Mouse (Mus musculus) lung, embryonic 15.5 days (tissue): ENCODE measurements around the gene Narfl. TPM values are rescaled to one million over a fixed set of nuclear protein-coding genes. Genes with fewer than 3 reads are reported as not detected.

Source experiments
- ATAC-seq: fragments of 200-750 bp; cut with Nextera tagmentation; 2 replicates; pipeline ENCODE4 v1.8.0; 2017; ENCODE audit warnings: moderate number of reproducible peaks, borderline replicate concordance; ENCODE audit not compliant: low FRiP score, low TSS enrichment; ENCODE audit errors: extremely low read depth
- H3K27ac ChIP-seq: fragments of 300-500 bp; sonication (generic); 2 replicates; pipeline ENCODE4 v1.5.1; 2015; ENCODE audit warnings: moderate library complexity, mild to moderate bottlenecking, inconsistent platforms
- H3K27me3 ChIP-seq: fragments of 300-500 bp; sonication (generic); 2 replicates; pipeline ENCODE4 v1.6.1; 2015; ENCODE audit warnings: inconsistent platforms
- H3K36me3 ChIP-seq: fragments of 300-500 bp; sonication (generic); 2 replicates; pipeline ENCODE4 v1.6.1; 2015; ENCODE audit warnings: inconsistent platforms
- H3K4me1 ChIP-seq: fragments of 300-500 bp; sonication (generic); 2 replicates; pipeline ENCODE4 v1.6.1; 2015; ENCODE audit warnings: inconsistent platforms
- H3K4me2 ChIP-seq: fragments of 300-500 bp; sonication (generic); 2 replicates; pipeline ENCODE4 v1.6.1; 2015; ENCODE audit warnings: inconsistent platforms, mild to moderate bottlenecking, moderate library complexity
- H3K4me3 ChIP-seq: fragments of 300-500 bp; sonication (generic); 2 replicates; pipeline ENCODE4 v1.5.1; 2015; ENCODE audit warnings: mild to moderate bottlenecking, inconsistent platforms
- H3K9ac ChIP-seq: fragments of 300-500 bp; sonication (generic); 2 replicates; pipeline ENCODE4 v1.6.1; 2015; ENCODE audit warnings: inconsistent platforms
- H3K9me3 ChIP-seq: fragments of 300-500 bp; sonication (generic); 2 replicates; pipeline ENCODE4 v1.6.1; 2016; ENCODE audit warnings: inconsistent platforms
- WGBS: fragments of 180-500 bp; shearing (Covaris S2); methylation state at CpG from one replicate; pipeline ENCODE4 v1.1.7; 2015; 5-methylcytosine and 5-hydroxymethylcytosine counted together
- polyA plus RNA-seq: library from polyadenylated mRNA; unstranded; fragments of >200 nt; fragmentation: Nextera tagmentation; extraction: Ambion mirVana; gene quantifications from 2 replicates; pipeline ENCODE4 v1.2.1, GENCODE M21; 2015

Gene Narfl
- polyA plus RNA-seq, 1 experiment from 2014 or later = 30.2 TPM

DNA sequence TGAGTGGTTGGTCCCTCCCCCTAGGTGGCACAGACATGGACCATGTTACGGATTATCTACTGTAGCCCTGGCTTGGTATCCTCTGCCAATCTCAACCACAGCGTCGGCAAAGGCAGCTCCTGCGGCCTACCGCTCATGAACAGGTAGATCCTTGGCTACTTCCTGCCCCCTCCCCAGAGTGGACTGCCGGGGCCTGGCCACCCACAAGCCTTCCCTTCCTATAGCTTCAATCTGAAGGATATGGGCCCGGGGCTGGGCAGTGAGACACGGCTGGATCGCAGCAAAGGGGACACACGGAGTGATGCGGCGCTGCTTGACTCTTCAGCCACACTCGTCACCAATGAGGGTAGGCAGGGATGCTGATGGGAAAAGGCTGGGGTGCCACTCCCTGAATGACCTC, 53.4 kb downstream of the Narfl start:
- H3K27ac ChIP-seq = no peak overlapping the region
- H3K9ac ChIP-seq = no peak overlapping the region
- 93% methylated on average over 13 of the region's 13 CpGs for WGBS
- peaks cover 40% of the 10 kb centered on the region for H3K36me3 ChIP-seq
- H3K27me3 ChIP-seq = peaks cover 9% of the 10 kb centered on the region; the same call in 1 of the 2 replicates
- H3K9me3 ChIP-seq = no peaks in the 10 kb centered on the region
- ATAC-seq = no peak
- H3K4me3 ChIP-seq = no peak overlapping the region
- H3K4me2 ChIP-seq = no peak overlapping the region
- H3K4me1 ChIP-seq = peaks cover 54% of the 10 kb centered on the region

DNA sequence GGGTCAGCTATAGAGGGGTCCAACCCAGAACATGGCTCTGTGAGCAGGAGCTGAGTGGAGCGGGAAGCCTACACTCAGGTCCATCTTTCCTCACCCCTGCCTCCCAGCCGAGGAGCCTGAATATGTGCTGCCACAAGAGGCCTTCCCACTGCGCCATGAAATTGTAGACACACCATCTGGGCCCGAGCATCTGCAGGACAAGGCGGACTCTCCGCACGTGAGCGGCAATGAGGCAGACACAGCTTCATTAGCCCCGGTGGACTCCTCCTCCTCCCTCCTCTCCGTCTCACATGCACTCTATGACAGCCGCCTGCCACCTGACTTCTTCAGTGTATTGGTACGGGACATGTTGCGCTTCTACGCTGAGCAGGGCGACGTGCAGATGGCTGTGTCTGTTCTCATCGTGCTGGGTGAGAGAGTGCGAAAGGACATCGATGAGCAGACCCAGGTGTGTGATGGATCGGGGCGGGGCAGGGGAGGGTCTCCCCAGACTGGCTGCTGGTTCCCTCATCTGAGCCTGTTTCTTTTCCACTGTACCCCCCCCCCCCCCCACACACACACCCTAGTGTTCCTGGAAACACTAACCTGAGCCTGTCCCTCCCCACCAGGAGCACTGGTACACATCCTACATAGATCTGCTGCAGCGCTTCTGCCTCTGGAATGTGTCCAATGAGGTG, 54.1 kb downstream of the Narfl start:
- Histone ChIP-seq H3K4me1 (peaks cover 55% of the 10 kb centered on the region), H3K4me3 (no peak overlapping the region), H3K4me2 (no peak overlapping the region), H3K9me3 (no peaks in the 10 kb centered on the region), H3K27me3 (0 out of 2 replicates have a peak, but pooled peaks cover 2% of the 10 kb centered on the region), H3K9ac (no peak overlapping the region), H3K27ac (no peak overlapping the region), H3K36me3 (peaks cover 40% of the 10 kb centered on the region)
- ATAC-seq = no peak
- WGBS = 91% methylated on average over 22 of the region's 22 CpGs

DNA sequence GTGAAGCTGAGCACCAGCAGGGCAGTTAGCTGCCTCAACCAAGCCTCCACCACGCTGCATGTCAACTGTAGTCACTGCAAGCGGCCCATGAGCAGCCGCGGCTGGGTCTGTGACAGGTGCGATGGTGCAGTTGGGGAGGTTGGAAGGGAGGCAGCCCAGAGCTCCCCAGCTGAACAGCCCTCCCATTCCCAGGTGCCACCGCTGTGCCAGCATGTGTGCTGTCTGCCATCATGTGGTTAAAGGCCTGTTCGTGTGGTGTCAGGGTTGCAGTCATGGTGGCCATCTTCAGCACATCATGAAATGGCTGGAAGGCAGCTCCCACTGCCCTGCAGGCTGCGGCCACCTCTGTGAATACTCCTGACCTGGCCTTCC, 54.6 kb downstream of the Narfl start:
- H3K4me2 ChIP-seq = peak overlapping the region; percentile 73
- WGBS = 78% methylated on average over 8 of the region's 8 CpGs
- peak overlapping the region; percentile 61 for H3K9ac ChIP-seq
- peaks cover 40% of the 10 kb centered on the region for H3K36me3 ChIP-seq
- ATAC-seq = no peak
- H3K9me3 ChIP-seq = no peaks in the 10 kb centered on the region
- H3K27ac ChIP-seq = peak overlapping the region; percentile 87
- H3K27me3 ChIP-seq = no peaks in the 10 kb centered on the region
- H3K4me1 ChIP-seq = peaks cover 55% of the 10 kb centered on the region
- H3K4me3 ChIP-seq = peak overlapping the region; percentile 54

DNA sequence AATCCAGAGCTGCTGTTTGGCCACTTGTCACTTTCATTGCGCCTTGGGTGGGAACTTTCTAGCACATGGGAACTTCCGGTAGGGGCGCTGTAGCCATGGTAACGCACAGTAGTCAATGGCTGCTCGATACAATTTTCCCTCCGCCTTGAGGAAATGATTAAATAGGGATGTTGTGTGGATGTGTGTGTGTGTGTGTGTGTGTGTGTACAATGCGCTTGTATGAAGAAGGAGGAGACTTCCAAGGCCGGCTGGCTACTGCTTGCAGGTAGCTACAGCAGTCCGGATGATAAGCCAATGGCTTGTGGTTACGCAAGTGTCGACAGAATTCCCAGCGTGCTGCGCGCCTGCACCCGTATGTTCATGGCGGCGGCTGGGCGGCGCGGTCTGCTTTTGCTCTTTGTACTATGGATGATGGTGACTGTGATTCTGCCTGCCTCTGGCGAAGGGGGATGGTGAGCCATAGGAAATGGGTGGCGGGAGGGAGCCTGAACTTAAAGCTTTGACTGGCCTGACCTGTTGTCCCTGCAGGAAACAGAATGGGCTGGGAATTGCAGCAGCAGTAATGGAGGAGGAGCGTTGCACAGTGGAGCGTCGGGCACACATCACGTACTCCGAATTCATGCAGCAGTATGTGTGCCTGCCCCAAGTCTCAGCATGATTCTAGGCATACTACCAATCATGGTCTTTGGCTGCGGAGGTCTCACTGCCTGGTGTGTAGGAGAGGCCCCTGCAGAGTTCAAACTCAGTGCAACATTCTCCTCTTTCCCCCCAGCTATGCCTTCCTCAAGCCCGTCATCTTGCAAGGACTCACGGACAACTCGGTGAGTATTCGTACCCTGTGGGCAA, 55.4 kb downstream of the Narfl start, which contains the start of gene Jmjd8:
TSS of gene Jmjd8 (plus strand) at position 156 of the 846 bp plus-strand sequence.
- Histone ChIP-seq H3K9me3 (no peaks in the 10 kb centered on the region), H3K4me2 (peak within 1 kb of the TSS; percentile 73), H3K4me3 (peak within 1 kb of the TSS; percentile 54), H3K4me1 (peaks cover 57% of the 10 kb centered on the region), H3K9ac (peak within 1 kb of the TSS; percentile 61), H3K27me3 (no peaks in the 10 kb centered on the region), H3K27ac (peak within 1 kb of the TSS; percentile 87), H3K36me3 (peaks cover 40% of the 10 kb centered on the region)
- ATAC-seq = peak; percentile 16; the same call in 1 of the 2 replicates
- WGBS = 2% methylated on average over 32 of the region's 32 CpGs

DNA sequence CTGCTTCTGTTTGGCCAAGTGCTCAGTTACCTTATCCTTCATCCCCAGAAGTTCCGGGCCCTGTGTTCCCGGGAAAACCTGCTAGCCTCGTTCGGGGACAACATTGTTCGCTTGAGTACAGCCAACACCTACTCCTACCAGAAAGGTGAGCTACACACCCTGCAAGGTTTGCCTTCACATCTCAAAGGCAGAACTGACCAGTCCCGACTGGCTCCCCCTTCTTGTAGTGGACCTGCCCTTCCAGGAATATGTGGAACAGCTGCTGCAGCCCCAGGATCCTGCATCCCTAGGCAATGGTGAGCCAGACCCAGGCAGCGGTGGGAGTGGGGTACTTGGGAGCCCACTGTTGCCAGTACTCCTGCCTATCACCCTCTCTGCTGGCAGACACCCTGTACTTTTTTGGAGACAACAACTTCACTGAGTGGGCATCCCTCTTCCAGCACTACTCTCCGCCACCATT, 56.0 kb downstream of the Narfl start:
- Histone ChIP-seq H3K4me1 (peaks cover 57% of the 10 kb centered on the region), H3K4me2 (peak overlapping the region; percentile 73), H3K27me3 (no peaks in the 10 kb centered on the region), H3K9me3 (no peaks in the 10 kb centered on the region), H3K36me3 (peaks cover 40% of the 10 kb centered on the region), H3K27ac (peak overlapping the region; percentile 87), H3K9ac (peak overlapping the region; percentile 61), H3K4me3 (peak overlapping the region; percentile 54)
- ATAC-seq = no peak
- WGBS = 30% methylated on average over 8 of the region's 8 CpGs

DNA sequence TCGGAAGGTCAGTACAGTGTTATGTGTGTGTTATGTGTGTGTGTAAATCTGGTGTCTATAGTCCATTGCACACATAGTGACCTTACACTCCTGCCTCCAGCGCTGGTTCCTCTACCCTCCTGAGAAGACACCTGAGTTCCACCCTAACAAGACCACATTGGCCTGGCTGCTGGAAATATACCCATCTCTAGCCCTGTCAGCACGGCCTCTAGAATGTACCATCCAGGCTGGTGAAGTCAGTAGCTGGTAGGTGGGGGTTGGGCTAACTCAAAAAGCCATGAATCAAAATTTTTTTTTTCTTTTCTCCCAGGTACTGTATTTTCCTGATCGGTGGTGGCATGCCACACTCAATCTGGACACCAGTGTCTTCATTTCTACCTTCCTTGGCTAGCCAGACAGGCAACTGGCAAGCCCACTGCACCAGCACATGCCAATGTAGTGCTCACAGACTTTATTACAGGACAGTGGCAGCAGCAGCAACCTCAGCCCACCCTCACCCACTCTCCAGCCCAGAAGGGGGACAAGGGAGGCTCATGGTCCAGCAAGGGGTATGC, 56.7 kb downstream of the Narfl start:
- Histone ChIP-seq H3K4me1 (peaks cover 57% of the 10 kb centered on the region), H3K4me2 (peak overlapping the region; percentile 73), H3K27me3 (no peaks in the 10 kb centered on the region), H3K4me3 (peak overlapping the region; percentile 54; the same call in 1 of the 2 replicates), H3K36me3 (peaks cover 40% of the 10 kb centered on the region), H3K9me3 (no peaks in the 10 kb centered on the region), H3K9ac (no peak overlapping the region), H3K27ac (no peak overlapping the region)
- no peak for ATAC-seq
- 72% methylated on average over 4 of the region's 4 CpGs for WGBS

DNA sequence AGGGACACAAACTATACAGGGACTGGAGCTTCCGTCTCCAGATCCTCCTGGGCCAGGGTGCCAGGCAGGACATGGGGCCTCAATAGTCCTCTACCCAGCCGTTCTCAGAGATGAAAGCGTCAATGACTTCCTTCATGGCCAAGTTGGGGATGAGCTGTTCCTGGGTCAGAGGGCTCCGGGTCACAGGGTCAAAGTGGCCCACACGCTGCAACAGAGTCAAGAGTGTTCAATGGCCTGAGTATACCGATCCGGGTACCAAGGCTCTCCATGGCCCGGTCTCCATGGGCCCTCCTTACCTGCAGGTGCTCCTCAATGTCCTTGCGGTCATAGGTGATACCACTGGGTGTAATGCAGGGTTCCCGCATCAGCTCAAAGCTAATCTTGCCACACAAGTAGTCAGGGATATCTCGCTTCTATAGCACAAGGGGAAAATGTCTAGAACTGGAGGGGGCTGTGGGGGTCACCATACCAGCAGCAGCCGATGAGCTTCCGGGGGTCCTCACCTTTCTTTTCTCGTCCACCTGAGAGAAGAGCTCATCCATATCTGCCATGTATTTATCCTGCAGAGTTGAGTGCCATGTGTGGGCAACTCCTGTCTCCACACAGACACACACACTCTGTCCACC, 57.3 kb downstream of the Narfl start:
- peak overlapping the region; percentile 95 for H3K4me2 ChIP-seq
- 78% methylated on average over 14 of the region's 14 CpGs for whole genome bisulfite sequencing
- no peak overlapping the region for H3K27ac ChIP-seq
- no peaks in the 10 kb centered on the region for H3K9me3 ChIP-seq
- peak overlapping the region; percentile 82 for H3K4me3 ChIP-seq
- H3K4me1 ChIP-seq = peaks cover 59% of the 10 kb centered on the region
- no peak for ATAC-seq
- no peaks in the 10 kb centered on the region for H3K27me3 ChIP-seq
- peaks cover 40% of the 10 kb centered on the region for H3K36me3 ChIP-seq
- H3K9ac ChIP-seq = no peak overlapping the region

DNA sequence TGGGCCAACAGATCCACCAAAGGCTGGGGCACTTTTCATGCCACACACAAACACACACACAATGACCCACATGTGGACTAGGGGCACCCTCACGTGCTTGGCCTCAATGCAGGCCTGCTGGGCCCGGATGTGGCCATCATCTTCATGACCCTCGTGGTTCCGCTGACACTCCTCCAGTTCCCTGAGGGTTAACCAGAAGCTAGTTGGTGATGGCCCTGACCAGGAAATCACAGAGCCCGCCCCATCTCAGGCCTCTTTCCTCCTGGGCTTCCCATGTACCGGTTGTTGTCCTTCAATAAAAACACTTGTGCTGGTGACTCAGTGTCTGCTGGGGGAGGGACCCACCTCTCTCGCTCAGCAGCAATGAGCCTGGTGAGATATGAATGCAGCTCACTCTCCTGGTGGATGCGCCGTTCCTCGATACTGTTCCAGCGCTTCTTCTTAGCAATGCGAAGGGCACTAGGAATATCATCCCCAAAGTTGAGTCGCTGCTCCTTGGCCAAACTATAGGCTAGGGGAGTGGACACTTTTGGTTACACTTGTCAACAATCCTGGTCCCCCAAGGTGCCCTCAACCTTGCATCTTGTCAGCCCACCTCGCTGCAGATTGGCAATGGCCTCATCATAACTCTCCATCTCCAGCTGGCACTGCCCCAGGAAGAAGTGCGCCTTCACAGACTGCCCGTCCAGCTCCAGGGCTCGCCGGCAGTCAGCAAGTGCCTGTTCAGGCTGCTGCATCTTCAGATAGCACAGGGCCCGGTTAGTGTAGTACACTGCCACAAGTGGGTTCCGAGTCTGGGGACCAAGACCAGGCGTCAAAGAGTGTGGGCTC, 58.1 kb downstream of the Narfl start:
- Histone ChIP-seq H3K4me1 (peaks cover 66% of the 10 kb centered on the region), H3K27ac (peak overlapping the region; percentile 92), H3K36me3 (peaks cover 32% of the 10 kb centered on the region), H3K27me3 (no peaks in the 10 kb centered on the region), H3K4me2 (peak overlapping the region; percentile 95), H3K9me3 (no peaks in the 10 kb centered on the region), H3K4me3 (peak overlapping the region; percentile 82), H3K9ac (peak overlapping the region; percentile 90)
- 44% methylated on average over 21 of the region's 21 CpGs for WGBS
- ATAC-seq = no peak

DNA sequence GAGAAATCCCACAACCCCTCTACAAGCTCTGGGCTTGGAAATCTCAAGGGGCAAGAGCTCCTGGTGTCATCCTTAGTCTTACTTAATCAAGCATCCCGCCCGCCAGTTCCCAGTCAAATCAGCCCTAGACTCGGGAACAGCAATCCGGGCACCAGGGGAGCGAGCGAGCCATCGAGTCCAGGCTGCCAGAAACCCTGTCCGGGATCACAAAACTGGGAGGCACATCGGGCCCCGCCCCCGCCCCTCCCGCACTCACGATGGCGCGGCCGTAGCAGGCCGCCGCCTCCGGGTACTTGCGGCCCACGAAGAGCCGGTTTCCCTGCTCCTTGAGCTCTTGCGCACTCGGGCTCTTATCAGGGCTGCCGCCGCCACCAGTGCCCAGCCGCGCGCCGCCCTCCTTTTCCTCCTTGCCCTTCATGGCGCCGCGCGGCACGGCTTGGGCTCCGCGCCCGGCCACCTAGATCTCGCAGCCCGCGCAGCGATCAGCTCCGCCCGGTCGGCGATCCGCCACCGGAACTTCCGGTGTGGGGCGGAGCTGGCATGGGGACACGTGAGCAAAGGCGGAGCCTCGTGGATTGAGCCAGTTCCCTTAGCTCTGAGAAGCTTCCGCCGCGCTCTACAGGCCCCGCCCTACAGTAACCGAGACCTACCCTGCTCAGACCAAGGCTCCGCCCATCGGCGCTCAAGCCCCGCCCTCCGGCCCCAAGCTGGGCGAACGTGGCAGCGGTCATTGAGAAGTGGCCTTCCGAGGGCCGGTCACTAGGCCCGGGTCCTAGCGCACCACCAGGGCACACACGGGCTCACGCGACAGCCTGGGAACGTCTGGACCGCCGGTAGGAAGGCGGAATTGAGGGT, 59.1 kb downstream of the Narfl start:
- Histone ChIP-seq H3K36me3 (peaks cover 22% of the 10 kb centered on the region), H3K9ac (peak overlapping the region; percentile 90), H3K4me3 (peak overlapping the region; percentile 82), H3K27me3 (no peaks in the 10 kb centered on the region), H3K4me2 (peak overlapping the region; percentile 95), H3K4me1 (peaks cover 75% of the 10 kb centered on the region), H3K27ac (peak overlapping the region; percentile 98), H3K9me3 (no peaks in the 10 kb centered on the region)
- peak; percentile 91 for ATAC-seq
- under 1% methylated on average over 77 of the region's 77 CpGs for WGBS
